Mouse (Mus musculus) CH12.LX (cell line): ENCODE results near the gene Gm45717. TPM values are rescaled to one million over a fixed set of nuclear protein-coding genes. Genes with fewer than 3 reads are reported as not detected.

Experiments used
- DNase-seq: peaks from one replicate; pipeline ENCODE4 v3.0.0-alpha.2; 2013; ENCODE audit errors: extremely low read depth
- H3K27ac ChIP-seq: 2 replicates; pipeline ENCODE4 v1.5.1; 2012; ENCODE audit warnings: low read depth, mild to moderate bottlenecking, control low read depth, moderate library complexity; ENCODE audit not compliant: insufficient read depth
- H3K27me3 ChIP-seq: replicated peaks from 2 replicates; pipeline ENCODE3; 2012; ENCODE audit warnings: inconsistent platforms
- H3K36me3 ChIP-seq, 2 experiments: replicated peaks in 1 of 2; 2 replicates each; pipeline versions ENCODE3 to v1.6.1; 2012; ENCODE audit warnings: inconsistent platforms in 1 of 2, low read length in 1 of 2, mild to moderate bottlenecking in 1 of 2, mixed read lengths in 1 of 2, moderate library complexity in 1 of 2; ENCODE audit not compliant: control insufficient read depth in 1 of 2, insufficient read depth in 1 of 2
- H3K4me1 ChIP-seq, 2 experiments: 2 replicates each; pipeline ENCODE4 v1.6.1; 2012; ENCODE audit warnings: inconsistent platforms in 1 of 2, moderate library complexity in 1 of 2; ENCODE audit not compliant: insufficient read depth in 2 of 2, control insufficient read depth in 1 of 2
- H3K4me2 ChIP-seq: 2 replicates; pipeline ENCODE4 v1.6.1; 2012; ENCODE audit warnings: low read depth, mild to moderate bottlenecking, control low read depth; ENCODE audit not compliant: poor library complexity, insufficient read depth, severe bottlenecking
- H3K4me3 ChIP-seq, 3 experiments: fragments of 150-350 bp in 1 of 3; sonication (generic) in 1 of 3; replicated peaks in 1 of 3; 2 replicates each; pipeline versions ENCODE3 to v1.5.1; 2011 to 2012; ENCODE audit warnings: low read depth in 2 of 3, low read length in 2 of 3, mild to moderate bottlenecking in 2 of 3, moderate library complexity in 2 of 3, control low read depth in 1 of 3, improper control_type of control experiment in 1 of 3, inconsistent platforms in 1 of 3, mixed read lengths in 1 of 3; ENCODE audit not compliant: poor library complexity in 1 of 3
- H3K79me2 ChIP-seq: replicated peaks from 2 replicates; pipeline ENCODE4 v1.6.1; 2012; ENCODE audit warnings: mild to moderate bottlenecking, moderate library complexity; ENCODE audit not compliant: control insufficient read depth, poor library complexity, insufficient read depth, severe bottlenecking; ENCODE audit errors: extremely low read depth
- H3K9ac ChIP-seq: 2 replicates; pipeline ENCODE4 v1.6.1; 2012; ENCODE audit warnings: low read depth, mild to moderate bottlenecking, control low read depth, moderate library complexity; ENCODE audit not compliant: insufficient read depth
- H3K9me3 ChIP-seq: replicated peaks from 2 replicates; pipeline ENCODE3; 2012; ENCODE audit warnings: low read length, inconsistent platforms, mixed read lengths
- BHLHE40 ChIP-seq: IDR thresholded peaks from 2 replicates; pipeline ENCODE4 v1.6.1; 2011; ENCODE audit warnings: mild to moderate bottlenecking, low read depth, low read length, improper control_type of control experiment
- CHD2 ChIP-seq: IDR thresholded peaks from 2 replicates; pipeline ENCODE4 v1.6.1; 2011; ENCODE audit warnings: low read length, improper control_type of control experiment
- CTCF ChIP-seq, 2 experiments: IDR thresholded peaks in 1 of 2; conservative IDR thresholded peaks in 1 of 2; 2 replicates each; pipeline ENCODE4 v1.5.1; 2011 to 2012; ENCODE audit warnings: low read depth in 2 of 2, low read length in 2 of 2, improper control_type of control experiment in 1 of 2, inconsistent platforms in 1 of 2, mild to moderate bottlenecking in 1 of 2, moderate library complexity in 1 of 2
- E2F4 ChIP-seq: IDR thresholded peaks from 2 replicates; pipeline ENCODE4 v1.6.1; 2011; ENCODE audit warnings: low read depth, low read length, improper control_type of control experiment; ENCODE audit not compliant: insufficient replicate concordance
- EP300 ChIP-seq: IDR thresholded peaks from 2 replicates; pipeline ENCODE4 v1.6.1; 2011; ENCODE audit warnings: low read length, improper control_type of control experiment
- GABPA ChIP-seq: IDR thresholded peaks from 2 replicates; pipeline ENCODE4 v1.6.1; 2012; ENCODE audit warnings: low read depth, low read length, improper control_type of control experiment, inconsistent platforms; ENCODE audit not compliant: insufficient replicate concordance
- MAFK ChIP-seq: IDR thresholded peaks from 2 replicates; pipeline ENCODE4 v1.6.1; 2011; ENCODE audit warnings: low read length, improper control_type of control experiment; ENCODE audit not compliant: insufficient replicate concordance
- MXI1 ChIP-seq: IDR thresholded peaks from 2 replicates; pipeline ENCODE4 v1.6.1; 2011; ENCODE audit warnings: mild to moderate bottlenecking, low read depth, low read length, improper control_type of control experiment
- NRF1 ChIP-seq: IDR thresholded peaks from 2 replicates; pipeline ENCODE4 v1.6.1; 2014; ENCODE audit warnings: low read depth, mild to moderate bottlenecking, inconsistent platforms, low read length, improper control_type of control experiment, moderate library complexity
- PAX5 ChIP-seq: IDR thresholded peaks from 2 replicates; pipeline ENCODE4 v1.6.1; 2012; ENCODE audit warnings: low read length, inconsistent platforms, mixed read lengths
- RCOR1 ChIP-seq: conservative IDR thresholded peaks from 2 replicates; pipeline ENCODE4 v1.6.1; 2012; ENCODE audit warnings: low read depth, mild to moderate bottlenecking, inconsistent platforms, low read length, improper control_type of control experiment
- SIN3A ChIP-seq: IDR thresholded peaks from 2 replicates; pipeline ENCODE4 v1.6.1; 2012; ENCODE audit warnings: low read length, improper control_type of control experiment, inconsistent platforms
- SMC3 ChIP-seq: IDR thresholded peaks from 2 replicates; pipeline ENCODE4 v1.6.1; 2011; ENCODE audit warnings: low read depth, low read length, improper control_type of control experiment
- ZC3H11A ChIP-seq: IDR thresholded peaks from 2 replicates; pipeline ENCODE4 v1.6.1; 2012; ENCODE audit warnings: low read depth, mild to moderate bottlenecking, inconsistent platforms, low read length, improper control_type of control experiment
- ZKSCAN1 ChIP-seq: IDR thresholded peaks from 2 replicates; pipeline ENCODE4 v1.6.1; 2012; ENCODE audit warnings: low read depth, inconsistent platforms, low read length, improper control_type of control experiment, borderline replicate concordance
- ZNF384 ChIP-seq: IDR thresholded peaks from 2 replicates; pipeline ENCODE4 v1.6.1; 2012; ENCODE audit warnings: low read depth, low read length, improper control_type of control experiment, inconsistent platforms
- dilution Hi-C: fragments of 300-500 bp; cut with MboI; formaldehyde crosslinking; loops from 2 replicates; pipeline ENCODE4 v1.14.3; 2020; ENCODE audit warnings: low sequenced_read_pairs; ENCODE audit not compliant: extremely low pct_unique_long_range_greater_than_20kb, extremely low pct_ligation_motif_present
- in situ Hi-C: fragments of 300-500 bp; cut with MboI; formaldehyde crosslinking; loops from 3 replicates; pipeline ENCODE4 v1.14.3; 2019; ENCODE audit warnings: low sequenced_read_pairs, low pct_ligation_motif_present, low pct_unique_long_range_greater_than_20kb, mixed read lengths
- polyA plus RNA-seq: library from polyadenylated mRNA; unstranded; fragments of >175 nt; gene quantifications from 2 replicates; pipeline ENCODE4 v1.2.1, GENCODE M21; 2012; ENCODE audit warnings: low read depth; ENCODE audit not compliant: insufficient read length
- total RNA-seq, 2 experiments: library from RNA; depleted of rRNA; stranded (reverse); fragments of 300-350 nt in 1 of 2; fragments of >200 nt in 1 of 2; gene quantifications; 2 replicates each; pipeline ENCODE4 v1.2.3; 2012 to 2014

Gm45717 gene
- total and polyA plus RNA-seq, 3 experiments, result not detected

DNA sequence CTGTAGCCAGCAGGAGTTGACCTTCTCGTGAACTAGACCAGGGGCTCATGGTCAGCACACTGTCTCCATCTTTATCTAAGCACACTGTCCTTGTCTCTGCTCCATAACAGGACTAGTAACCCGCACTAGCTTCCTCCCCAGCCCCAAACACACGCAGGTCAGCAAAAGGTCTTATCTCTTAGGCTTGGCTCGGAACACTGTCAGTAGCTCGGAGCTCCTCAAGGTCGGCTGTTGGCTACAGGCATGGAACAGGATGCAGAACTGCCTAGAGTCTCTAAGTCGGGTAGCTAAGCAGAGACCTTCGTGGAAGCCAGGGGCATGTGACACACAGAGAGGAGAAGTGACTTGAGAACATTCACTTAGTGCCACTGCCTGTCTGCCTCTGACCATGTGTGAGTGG is 7.6 kb downstream of the Gm45717 start:
- no peak for TF ChIP-seq SIN3A
- TF ChIP-seq MAFK, result no peak
- no peak for TF ChIP-seq RCOR1
- no peak for TF ChIP-seq CHD2
- TF ChIP-seq NRF1, result no peak
- no peak for TF ChIP-seq ZNF384
- dilution Hi-C loops, result no loop called here
- DNase-seq, result no peak
- Histone ChIP-seq H3K4me1 (peaks cover 0 to 50% of the 10 kb centered on the region in 2 experiments; a peak in 3 of 4 replicates), H3K9ac (no peak overlapping the region), H3K4me2 (no peak overlapping the region), H3K4me3 (no peak overlapping the region), H3K27me3 (no peaks in the 10 kb centered on the region), H3K79me2 (no peaks in the 10 kb centered on the region; the same call in 1 of the 2 replicates), H3K9me3 (no peaks in the 10 kb centered on the region), H3K36me3 (peaks cover 29 to 86% of the 10 kb centered on the region in 2 experiments), H3K27ac (no peak overlapping the region)
- in situ Hi-C loops, result loop anchor here (5.0 kb wide), 1 partner anchor 36 kb away; no protein-coding TSS in a partner anchor

DNA sequence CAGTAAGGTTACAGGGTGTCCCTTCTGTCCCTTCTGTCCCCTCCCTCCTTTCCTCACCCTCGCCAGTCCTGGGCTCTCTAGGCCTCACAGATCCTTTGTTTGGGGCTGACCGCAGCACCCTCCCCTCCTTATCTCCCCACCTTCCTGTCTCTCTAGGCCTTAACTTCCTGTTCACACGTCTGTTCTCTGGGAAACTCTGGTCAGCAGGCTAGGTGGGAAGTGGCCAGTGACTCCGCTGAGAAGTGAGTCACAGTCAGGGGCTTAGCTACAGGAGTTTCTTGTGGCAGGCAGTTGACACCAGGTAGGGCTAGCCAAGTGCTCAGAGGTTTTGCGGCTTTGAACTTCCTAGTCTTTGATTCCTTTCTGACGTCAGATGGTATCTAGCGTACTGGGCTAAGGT is 8.8 kb downstream of the Gm45717 start:
- Histone ChIP-seq H3K4me3 (no peak overlapping the region), H3K27ac (no peak overlapping the region), H3K79me2 (no peaks in the 10 kb centered on the region), H3K36me3 (peaks cover 29 to 75% of the 10 kb centered on the region in 2 experiments), H3K27me3 (no peaks in the 10 kb centered on the region), H3K9ac (no peak overlapping the region), H3K9me3 (no peaks in the 10 kb centered on the region), H3K4me1 (peaks cover 5 to 50% of the 10 kb centered on the region in 2 experiments), H3K4me2 (no peak overlapping the region)
- dilution Hi-C loops, result no loop called here
- in situ Hi-C loops, result loop anchor here (5.0 kb wide), 1 partner anchor 35 kb away; no protein-coding TSS in a partner anchor
- no peak for TF ChIP-seq PAX5
- no peak for TF ChIP-seq E2F4
- TF ChIP-seq SMC3, result no peak
- no peak for TF ChIP-seq ZNF384
- TF ChIP-seq ZKSCAN1, result no peak
- TF ChIP-seq MXI1, result no peak
- no peak for TF ChIP-seq EP300
- TF ChIP-seq GABPA, result no peak
- no peak for TF ChIP-seq BHLHE40
- DNase-seq, result no peak

DNA sequence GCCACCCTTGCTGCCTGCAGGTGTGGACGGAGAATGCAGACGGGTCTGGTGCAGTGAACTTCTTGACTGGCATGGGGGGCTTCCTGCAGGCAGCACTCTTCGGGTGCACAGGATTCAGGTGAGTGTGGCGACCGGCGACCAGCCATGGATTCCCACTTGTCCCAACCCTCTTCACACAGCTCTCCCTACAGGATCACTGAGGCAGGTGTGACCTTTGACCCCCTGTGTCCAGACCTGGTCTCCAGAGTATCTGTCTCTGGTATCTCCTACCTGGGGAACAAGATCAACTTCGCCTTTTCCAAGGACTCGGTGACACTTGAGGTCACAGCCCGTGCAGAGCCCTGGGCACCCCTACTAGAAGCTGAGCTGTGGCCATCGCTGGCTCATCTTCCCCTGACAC is 9.4 kb downstream of the Gm45717 start:
- no peak for DNase-seq
- H3K79me2 ChIP-seq, result no peaks in the 10 kb centered on the region
- H3K27me3 ChIP-seq, result no peaks in the 10 kb centered on the region
- dilution Hi-C loops, result no loop called here
- TF ChIP-seq CTCF (conservative IDR thresholded peaks at IDR 0.05 in 1 of 2, IDR thresholded peaks at IDR 0.05 in 1 of 2; ENCODE audit: low read depth in 2 of 2, low read length in 2 of 2) (no peak), ZC3H11A (no peak)
- peaks cover 6 to 48% of the 10 kb centered on the region in 2 experiments for H3K4me1 ChIP-seq
- no peak overlapping the region for H3K4me3 ChIP-seq
- in situ Hi-C loops, result loop anchor here (5.0 kb wide), 1 partner anchor 34 kb away; no protein-coding TSS in a partner anchor
- no peak overlapping the region for H3K9ac ChIP-seq
- no peak overlapping the region for H3K4me2 ChIP-seq
- no peaks in the 10 kb centered on the region for H3K9me3 ChIP-seq
- peaks cover 29 to 69% of the 10 kb centered on the region in 2 experiments for H3K36me3 ChIP-seq
- H3K27ac ChIP-seq, result no peak overlapping the region
